Mouse (Mus musculus): ENCODE data around the gene Gm12169. TPM values are rescaled to one million over a fixed set of nuclear protein-coding genes. Genes with fewer than 3 reads are reported as not detected.

Gene Gm12169
- total and polyA plus RNA-seq, 3 experiments = not detected

GRCm38 (mm10) chr11:46543530-46543929 lies 19.5 kb downstream of the Gm12169 start:
- WGBS = 79% methylated on average over 2 of the region's 2 CpGs
- intact Hi-C loops (cut with DNase I) = no loop called here
- no peaks in the 10 kb centered on the region for H3K79me2 ChIP-seq (replicated peaks; ENCODE audit: control insufficient read depth, insufficient read depth, low read length)
- H3K4me1 ChIP-seq (ENCODE audit: control insufficient read depth, insufficient read depth, low read length) = no peaks in the 10 kb centered on the region
- DNase-seq = no peak
- no peak overlapping the region for H3K27ac ChIP-seq
- no peak overlapping the region for H3K9ac ChIP-seq (ENCODE audit: low read depth, low read length)
- H3K36me3 ChIP-seq (ENCODE audit: control insufficient read depth, insufficient read depth, low read length) = no peaks in the 10 kb centered on the region
- H3K4me3 ChIP-seq = no peak overlapping the region
- H3K27me3 ChIP-seq (ENCODE audit: control insufficient read depth, insufficient read depth, low read length) = no peaks in the 10 kb centered on the region
- no peak for TF ChIP-seq EP300 (IDR thresholded peaks at IDR 0.05; ENCODE audit: insufficient read depth, low read depth, low read length)
- TF ChIP-seq POLR2A (IDR thresholded peaks at IDR 0.05; ENCODE audit: insufficient read depth, low read depth, low read length) = no peak
- no peak for TF ChIP-seq CTCF (IDR thresholded peaks at IDR 0.05)

- no peaks in the 10 kb centered on the region for H3K4me1 ChIP-seq (ENCODE audit: control insufficient read depth, insufficient read depth, low read length)
- no peak overlapping the region for H3K9ac ChIP-seq (ENCODE audit: low read depth, low read length)
- H3K4me3 ChIP-seq = no peak overlapping the region
- no peak for DNase-seq
- no peaks in the 10 kb centered on the region for H3K79me2 ChIP-seq (replicated peaks; ENCODE audit: control insufficient read depth, insufficient read depth, low read length)
- intact Hi-C loops (cut with DNase I) = no loop called here
- H3K27ac ChIP-seq = no peak overlapping the region
- H3K36me3 ChIP-seq (ENCODE audit: control insufficient read depth, insufficient read depth, low read length) = no peaks in the 10 kb centered on the region
- TF ChIP-seq EP300 (IDR thresholded peaks at IDR 0.05; ENCODE audit: insufficient read depth, low read depth, low read length) (no peak), CTCF (IDR thresholded peaks at IDR 0.05) (no peak), POLR2A (IDR thresholded peaks at IDR 0.05; ENCODE audit: insufficient read depth, low read depth, low read length) (no peak)
- WGBS = 82% methylated on average over 4 of the region's 4 CpGs
- H3K27me3 ChIP-seq (ENCODE audit: control insufficient read depth, insufficient read depth, low read length) = no peaks in the 10 kb centered on the region
These were observed 25.7 kb downstream of the Gm12169 start for GRCm38 (mm10) chr11:46549721-46550120.

- Histone ChIP-seq H3K79me2 (replicated peaks; ENCODE audit: control insufficient read depth, insufficient read depth, low read length) (no peaks in the 10 kb centered on the region), H3K27ac (no peak overlapping the region), H3K4me1 (ENCODE audit: control insufficient read depth, insufficient read depth, low read length) (no peaks in the 10 kb centered on the region), H3K4me3 (no peak overlapping the region), H3K27me3 (ENCODE audit: control insufficient read depth, insufficient read depth, low read length) (no peaks in the 10 kb centered on the region), H3K9ac (ENCODE audit: low read depth, low read length) (no peak overlapping the region), H3K36me3 (ENCODE audit: control insufficient read depth, insufficient read depth, low read length) (no peaks in the 10 kb centered on the region)
- no peak for DNase-seq
- TF ChIP-seq EP300 (IDR thresholded peaks at IDR 0.05; ENCODE audit: insufficient read depth, low read depth, low read length) = no peak
- no peak for TF ChIP-seq CTCF (IDR thresholded peaks at IDR 0.05)
- TF ChIP-seq POLR2A (IDR thresholded peaks at IDR 0.05; ENCODE audit: insufficient read depth, low read depth, low read length) = no peak
- intact Hi-C loops (cut with DNase I) = no loop called here
- WGBS = 92% methylated on average over 3 of the region's 3 CpGs
These were observed 28.7 kb downstream of the Gm12169 start for GRCm38 (mm10) chr11:46552741-46553140.

- TF ChIP-seq EP300 (IDR thresholded peaks at IDR 0.05; ENCODE audit: insufficient read depth, low read depth, low read length) (no peak), CTCF (IDR thresholded peaks at IDR 0.05) (no peak), POLR2A (IDR thresholded peaks at IDR 0.05; ENCODE audit: insufficient read depth, low read depth, low read length) (no peak)
- no peak overlapping the region for H3K27ac ChIP-seq
These were observed 37.1 kb downstream of the Gm12169 start for GRCm38 (mm10) chr11:46561096-46561495.

GRCm38 (mm10) chr11:46564671-46565070 lies 40.7 kb downstream of the Gm12169 start:
- peak; percentile 14 to 18 for DNase-seq
- WGBS = 50% methylated on average over 1 of the region's 1 CpGs

More at GRCm38 (mm10) chr11:46561096-46561495, 37.1 kb downstream of the Gm12169 start:
- no peaks in the 10 kb centered on the region for H3K4me1 ChIP-seq (ENCODE audit: control insufficient read depth, insufficient read depth, low read length)
- no peak overlapping the region for H3K9ac ChIP-seq (ENCODE audit: low read depth, low read length)
- no peaks in the 10 kb centered on the region for H3K27me3 ChIP-seq (ENCODE audit: control insufficient read depth, insufficient read depth, low read length)
- no peaks in the 10 kb centered on the region for H3K79me2 ChIP-seq (replicated peaks; ENCODE audit: control insufficient read depth, insufficient read depth, low read length)
- 78% methylated on average over 4 of the region's 4 CpGs for WGBS
- H3K4me3 ChIP-seq = no peak overlapping the region
- no peaks in the 10 kb centered on the region for H3K36me3 ChIP-seq (ENCODE audit: control insufficient read depth, insufficient read depth, low read length)
- intact Hi-C loops (cut with DNase I) = no loop called here
- no peak for DNase-seq

GRCm38 (mm10) chr11:46565967-46566366 lies 42.0 kb downstream of the Gm12169 start:
- Histone ChIP-seq H3K79me2 (replicated peaks; ENCODE audit: control insufficient read depth, insufficient read depth, low read length) (no peaks in the 10 kb centered on the region), H3K4me3 (no peak overlapping the region)
- WGBS = 87% methylated on average over 2 of the region's 2 CpGs

More at GRCm38 (mm10) chr11:46564671-46565070, 40.7 kb downstream of the Gm12169 start:
- no peak overlapping the region for H3K9ac ChIP-seq (ENCODE audit: low read depth, low read length)
- no peaks in the 10 kb centered on the region for H3K4me1 ChIP-seq (ENCODE audit: control insufficient read depth, insufficient read depth, low read length)
- no peak for TF ChIP-seq CTCF (IDR thresholded peaks at IDR 0.05)
- TF ChIP-seq POLR2A (IDR thresholded peaks at IDR 0.05; ENCODE audit: insufficient read depth, low read depth, low read length) = no peak
- no peak for TF ChIP-seq EP300 (IDR thresholded peaks at IDR 0.05; ENCODE audit: insufficient read depth, low read depth, low read length)
- no peaks in the 10 kb centered on the region for H3K27me3 ChIP-seq (ENCODE audit: control insufficient read depth, insufficient read depth, low read length)
- H3K79me2 ChIP-seq (replicated peaks; ENCODE audit: control insufficient read depth, insufficient read depth, low read length) = no peaks in the 10 kb centered on the region
- H3K27ac ChIP-seq = no peak overlapping the region
- no peaks in the 10 kb centered on the region for H3K36me3 ChIP-seq (ENCODE audit: control insufficient read depth, insufficient read depth, low read length)
- intact Hi-C loops (cut with DNase I) = no loop called here
- no peak overlapping the region for H3K4me3 ChIP-seq

More at GRCm38 (mm10) chr11:46565967-46566366, 42.0 kb downstream of the Gm12169 start:
- Histone ChIP-seq H3K36me3 (ENCODE audit: control insufficient read depth, insufficient read depth, low read length) (no peaks in the 10 kb centered on the region), H3K4me1 (ENCODE audit: control insufficient read depth, insufficient read depth, low read length) (no peaks in the 10 kb centered on the region), H3K9ac (ENCODE audit: low read depth, low read length) (no peak overlapping the region), H3K27me3 (ENCODE audit: control insufficient read depth, insufficient read depth, low read length) (no peaks in the 10 kb centered on the region), H3K27ac (no peak overlapping the region)
- TF ChIP-seq EP300 (IDR thresholded peaks at IDR 0.05; ENCODE audit: insufficient read depth, low read depth, low read length) = no peak
- intact Hi-C loops (cut with DNase I) = no loop called here
- DNase-seq = no peak
